Comparison of ENCODE assay signal across 17 mouse cellular contexts in genomic region chr5:111987036-111987435, GRCm38 (mm10).
DNase-seq lines count a peak whose midpoint lies in the region; ATAC-seq lines count a peak whose summit lies in the region.
"Had no signal": no experiment of that assay in that cellular context is flagged by ENCODE, and none has a peak within 500 bp of the region (broad histone marks: within the 10 kb centered on the region; RNA-seq: fewer than 3 reads in every experiment).

No protein-coding gene starts in this region.

- no peaks in the 10 kb centered on the region for H3K9me3 ChIP-seq in intestine, embryonic 14.5 days (ENCODE audit: control insufficient read depth, low read length)
- no peaks in the 10 kb centered on the region for H3K9me3 ChIP-seq in intestine, embryonic 15.5 days
- no peaks in the 10 kb centered on the region for H3K9me3 ChIP-seq in limb, embryonic 10.5 days (replicated peaks)
- H3K9me3 ChIP-seq: embryonic facial prominence, embryonic 15.5 days; forebrain, embryonic 15.5 days; hindbrain, embryonic 15.5 days; midbrain, embryonic 15.5 days had no signal

- no peak overlapping the region for H3K9ac ChIP-seq in intestine, embryonic 14.5 days (ENCODE audit: low read length)
- H3K9ac ChIP-seq in intestine, embryonic 15.5 days: no peak overlapping the region
- H3K9ac ChIP-seq: embryonic facial prominence, embryonic 15.5 days; forebrain, embryonic 15.5 days; hindbrain, embryonic 15.5 days; midbrain, embryonic 15.5 days had no signal

- H3K27me3 ChIP-seq in intestine, embryonic 14.5 days (replicated peaks; ENCODE audit: control insufficient read depth, insufficient read depth, low read length): no peaks in the 10 kb centered on the region
- no peaks in the 10 kb centered on the region for H3K27me3 ChIP-seq in intestine, embryonic 15.5 days (replicated peaks)
- H3K27me3 ChIP-seq in limb, embryonic 10.5 days (ENCODE audit: low read depth, poor library complexity, severe bottlenecking): peaks cover 6% of the 10 kb centered on the region; the same call in 1 of the 2 replicates
- H3K27me3 ChIP-seq: embryonic facial prominence, embryonic 15.5 days; forebrain, embryonic 15.5 days; hindbrain, embryonic 15.5 days; midbrain, embryonic 15.5 days had no signal

- no peaks in the 10 kb centered on the region for H3K4me1 ChIP-seq in intestine, embryonic 14.5 days (replicated peaks; ENCODE audit: control insufficient read depth, insufficient read depth, low read length)
- H3K4me1 ChIP-seq in intestine, embryonic 15.5 days (replicated peaks): no peaks in the 10 kb centered on the region
- H3K4me1 ChIP-seq in limb, embryonic 10.5 days: no peaks in the 10 kb centered on the region
- H3K4me1 ChIP-seq: embryonic facial prominence, embryonic 15.5 days; hindbrain, embryonic 15.5 days; midbrain, embryonic 15.5 days had no signal

- no peak overlapping the region for H3K27ac ChIP-seq in intestine, embryonic 14.5 days (ENCODE audit: low read depth)
- no peak overlapping the region for H3K27ac ChIP-seq in intestine, embryonic 15.5 days
- H3K27ac ChIP-seq in limb, embryonic 10.5 days: no peak overlapping the region
- H3K27ac ChIP-seq: embryonic facial prominence, embryonic 15.5 days; forebrain, embryonic 15.5 days; hindbrain, embryonic 15.5 days; midbrain, embryonic 15.5 days had no signal

- intact Hi-C loops in left cerebral cortex, postnatal 14 days (cut with DNase I): no loop called here

- H3K4me3 ChIP-seq in intestine, embryonic 14.5 days (ENCODE audit: low read depth, low read length): no peak overlapping the region
- no peak overlapping the region for H3K4me3 ChIP-seq in intestine, embryonic 15.5 days (replicated peaks)
- no peak overlapping the region for H3K4me3 ChIP-seq in limb, embryonic 10.5 days
- H3K4me3 ChIP-seq: embryonic facial prominence, embryonic 15.5 days; forebrain, embryonic 15.5 days; hindbrain, embryonic 15.5 days; midbrain, embryonic 15.5 days had no signal

- no peak for ATAC-seq in intestine, embryonic 14.5 days (replicated peaks; ENCODE audit: low FRiP score, low TSS enrichment, low read depth)
- ATAC-seq in intestine, embryonic 15.5 days: no peak
- ATAC-seq: forebrain, embryonic 15.5 days; midbrain, embryonic 15.5 days had no signal

- 48% methylated on average over 6 of the region's 6 CpGs for WGBS in intestine, embryonic 14.5 days
- 50% methylated on average over 6 of the region's 6 CpGs for WGBS in intestine, embryonic 15.5 days
- WGBS in limb, embryonic 10.5 days: 57% methylated on average over 6 of the region's 6 CpGs

- H3K4me2 ChIP-seq in intestine, embryonic 14.5 days (ENCODE audit: low read length): no peak overlapping the region
- H3K4me2 ChIP-seq in intestine, embryonic 15.5 days (replicated peaks): no peak overlapping the region
- H3K4me2 ChIP-seq: embryonic facial prominence, embryonic 15.5 days; forebrain, embryonic 15.5 days; hindbrain, embryonic 15.5 days; midbrain, embryonic 15.5 days had no signal

- peak; percentile 64 for DNase-seq in intestine, embryonic 14.5 days (ENCODE audit: low spot score)
- DNase-seq in 416B (ENCODE audit: low read depth) (peak; percentile 10), adipocyte (ENCODE audit: low spot score) (peak; percentile 7)
- DNase-seq in limb, embryonic 10.5 days (ENCODE audit: low spot score): peak; percentile 40
- DNase-seq in left cerebral cortex, postnatal 14 days (ENCODE audit: low spot score in 2 of 2): no peak
- DNase-seq in frontal cortex, postnatal 14 days (ENCODE audit: low spot score in 2 of 2): no peak
- no peak for DNase-seq in spleen, adult 18-20 months
- DNase-seq: cerebellum, adult 18-20 months; gastrocnemius, postnatal 25 days; lung, postnatal 36 days; right cerebral cortex, postnatal 25 days; thymus, postnatal 14 days had no signal

- no peaks in the 10 kb centered on the region for H3K36me3 ChIP-seq in intestine, embryonic 14.5 days (ENCODE audit: control insufficient read depth, insufficient read depth, low read length)
- H3K36me3 ChIP-seq in intestine, embryonic 15.5 days: no peaks in the 10 kb centered on the region
- H3K36me3 ChIP-seq in limb, embryonic 10.5 days: no peaks in the 10 kb centered on the region
- H3K36me3 ChIP-seq: embryonic facial prominence, embryonic 15.5 days; forebrain, embryonic 15.5 days; hindbrain, embryonic 15.5 days; midbrain, embryonic 15.5 days had no signal

Comparison
In these comparisons a context has a peak if more than half of its experiments do, and no peak if none do; other contexts are left out.
1. DNase-seq: peak in intestine, embryonic 14.5 days (single experiment), 416B (single experiment), adipocyte (single experiment) and limb, embryonic 10.5 days (single experiment); none in left cerebral cortex, postnatal 14 days (0 of 2), frontal cortex, postnatal 14 days (0 of 2) and spleen, adult 18-20 months (0 of 2).